Mouse (Mus musculus): ENCODE data around the gene Sap30bp. TPM values are rescaled to one million over a fixed set of nuclear protein-coding genes. Genes with fewer than 3 reads are reported as not detected.

The Sap30bp gene
- total and polyA plus RNA-seq, 3 experiments = 49.1 to 69.2 TPM; not detected in 1

- H3K4me1 ChIP-seq (ENCODE audit: control insufficient read depth in 1 of 2, insufficient read depth in 2 of 2, low read length in 2 of 2) = peaks cover 13 to 28% of the 10 kb centered on the region in 2 experiments
Measured at GRCm38 (mm10) chr11:115898446-115898845, 34.6 kb upstream of the Sap30bp start.

GRCm38 (mm10) chr11:115898886-115899285, 34.2 kb upstream of the Sap30bp start:
- Histone ChIP-seq H3K27ac (ENCODE audit: control insufficient read depth, low read depth, low read length) (peak overlapping the region; percentile 65), H3K9me3 (replicated peaks; ENCODE audit: insufficient read depth, low read length) (no peaks in the 10 kb centered on the region), H3K4me1 (ENCODE audit: control insufficient read depth in 1 of 2, insufficient read depth in 2 of 2, low read length in 2 of 2) (peaks cover 16 to 32% of the 10 kb centered on the region in 2 experiments), H3K36me3 (ENCODE audit: control insufficient read depth in 1 of 2, insufficient read depth in 2 of 2, low read length in 2 of 2) (peaks cover 0 to 26% of the 10 kb centered on the region in 2 experiments; a peak in 2 of 4 replicates), H3K79me2 (ENCODE audit: control insufficient read depth, insufficient read depth, low read length, poor library complexity) (peaks cover 31% of the 10 kb centered on the region), H3K27me3 (ENCODE audit: control insufficient read depth in 1 of 2, insufficient read depth in 2 of 2, low read length in 2 of 2) (no peaks in the 10 kb centered on the region), H3K4me3 (ENCODE audit: control insufficient read depth in 1 of 2, insufficient read depth in 1 of 2, low read depth in 2 of 2, low read length in 2 of 2) (peak overlapping the region in 1 of 2 experiments; percentile 21; a peak in 1 of 4 replicates), H3K9ac (ENCODE audit: control insufficient read depth, low read depth, low read length, poor library complexity, severe bottlenecking) (peak overlapping the region; percentile 72)
- peak; percentile 94 for DNase-seq (ENCODE audit: low read depth, low spot score)
- TF ChIP-seq MEF2A (IDR thresholded peaks at IDR 0.05; ENCODE audit: extremely low read depth, insufficient replicate concordance, low read depth, low read length, poor library complexity, severe bottlenecking) (no peak), USF2 (IDR thresholded peaks at IDR 0.05; ENCODE audit: borderline replicate concordance in 1 of 2, insufficient read depth in 1 of 2, low read depth in 1 of 2, low read length in 2 of 2) (no peak), MYB (IDR thresholded peaks at IDR 0.05; ENCODE audit: low read depth, low read length) (no peak), JUND (IDR thresholded peaks at IDR 0.05; ENCODE audit: low read depth, low read length) (no peak; the same call in 1 of the 2 replicates), ZC3H11A (IDR thresholded peaks at IDR 0.05; ENCODE audit: low read depth, low read length) (peak; percentile 49), SMC3 (IDR thresholded peaks at IDR 0.05; ENCODE audit: low read depth, low read length) (peak; percentile 86), ZKSCAN1 (IDR thresholded peaks at IDR 0.05; ENCODE audit: low read depth, low read length) (no peak), POLR2A (IDR thresholded peaks at IDR 0.05; ENCODE audit: control insufficient read depth in 1 of 2, insufficient read depth in 1 of 2, low read depth in 1 of 2, low read length in 2 of 2, poor library complexity in 1 of 2) (peak in 1 of 2 experiments; percentile 27; a peak in 1 of 4 replicates), UBTF (IDR thresholded peaks at IDR 0.05; ENCODE audit: borderline replicate concordance, insufficient read depth, low read depth, low read length) (no peak), CTCF (IDR thresholded peaks at IDR 0.05 in 2 of 3, conservative IDR thresholded peaks at IDR 0.05 in 1 of 3; ENCODE audit: control insufficient read depth in 1 of 3, insufficient read depth in 1 of 3, low read depth in 2 of 3, low read length in 3 of 3, poor library complexity in 1 of 3, severe bottlenecking in 1 of 3) (peak; percentile 97 to 99 (median 98)), ZMIZ1 (IDR thresholded peaks at IDR 0.05; ENCODE audit: low read depth, low read length) (no peak), RCOR1 (IDR thresholded peaks at IDR 0.05; ENCODE audit: low read depth, low read length) (no peak), POLR2AphosphoS2 (IDR thresholded peaks at IDR 0.05; ENCODE audit: low read length) (no peak), GABPA (IDR thresholded peaks at IDR 0.05; ENCODE audit: low read depth, low read length) (no peak), RAD21 (IDR thresholded peaks at IDR 0.05; ENCODE audit: low read depth, low read length) (peak; percentile 65), CHD1 (IDR thresholded peaks at IDR 0.05; ENCODE audit: low read depth, low read length) (no peak), EP300 (IDR thresholded peaks at IDR 0.05; ENCODE audit: low read depth in 1 of 2, low read length in 2 of 2) (no peak), E2F4 (IDR thresholded peaks at IDR 0.05; ENCODE audit: borderline replicate concordance, low read depth, low read length) (no peak), POLR2AphosphoS5 (IDR thresholded peaks at IDR 0.05; ENCODE audit: borderline replicate concordance, low read depth, low read length) (no peak), MAX (IDR thresholded peaks at IDR 0.05; ENCODE audit: low read length) (no peak), TBP (IDR thresholded peaks at IDR 0.05; ENCODE audit: low read depth, low read length) (peak; percentile 51), TCF12 (IDR thresholded peaks at IDR 0.05; ENCODE audit: low read depth, low read length) (no peak), SIN3A (IDR thresholded peaks at IDR 0.05; ENCODE audit: low read length) (peak; percentile 60; the same call in 1 of the 2 replicates), USF1 (IDR thresholded peaks at IDR 0.05; ENCODE audit: low read depth, low read length) (no peak), ZNF384 (IDR thresholded peaks at IDR 0.05; ENCODE audit: low read depth, low read length) (no peak), TAL1 (IDR thresholded peaks at IDR 0.05; ENCODE audit: low read length) (no peak), MXI1 (IDR thresholded peaks at IDR 0.05; ENCODE audit: low read depth, low read length) (no peak), CHD2 (IDR thresholded peaks at IDR 0.05; ENCODE audit: low read length) (no peak), ELF1 (IDR thresholded peaks at IDR 0.05; ENCODE audit: low read depth, low read length) (peak; percentile 31; the same call in 1 of the 2 replicates), MYC (IDR thresholded peaks at IDR 0.05; ENCODE audit: low read depth, low read length) (no peak), BHLHE40 (IDR thresholded peaks at IDR 0.05; ENCODE audit: borderline replicate concordance, low read depth, low read length) (no peak)

More at GRCm38 (mm10) chr11:115898446-115898845, 34.6 kb upstream of the Sap30bp start:
- H3K9me3 ChIP-seq (replicated peaks; ENCODE audit: insufficient read depth, low read length) = no peaks in the 10 kb centered on the region
- no peak for DNase-seq (ENCODE audit: low read depth, low spot score)
- TF ChIP-seq ZNF384 (IDR thresholded peaks at IDR 0.05; ENCODE audit: low read depth, low read length) = no peak
- H3K4me3 ChIP-seq (ENCODE audit: control insufficient read depth in 1 of 2, insufficient read depth in 1 of 2, low read depth in 2 of 2, low read length in 2 of 2) = no peak overlapping the region
- peaks cover 0 to 21% of the 10 kb centered on the region in 2 experiments; a peak in 2 of 4 replicates for H3K36me3 ChIP-seq (ENCODE audit: control insufficient read depth in 1 of 2, insufficient read depth in 2 of 2, low read length in 2 of 2)
- H3K79me2 ChIP-seq (ENCODE audit: control insufficient read depth, insufficient read depth, low read length, poor library complexity) = peaks cover 28% of the 10 kb centered on the region
- no peaks in the 10 kb centered on the region for H3K27me3 ChIP-seq (ENCODE audit: control insufficient read depth in 1 of 2, insufficient read depth in 2 of 2, low read length in 2 of 2)
- H3K27ac ChIP-seq (ENCODE audit: control insufficient read depth, low read depth, low read length) = no peak overlapping the region
- H3K9ac ChIP-seq (ENCODE audit: control insufficient read depth, low read depth, low read length, poor library complexity, severe bottlenecking) = no peak overlapping the region; the same call in 1 of the 2 replicates

Data from MEL (cell line).